Mouse (Mus musculus): ENCODE measurements around the gene Gm45713. TPM values are rescaled to one million over a fixed set of nuclear protein-coding genes. Genes with fewer than 3 reads are reported as not detected.
A peak's percentile ranks its signal among the peaks of the same experiment; 100 is the strongest.
"Not testable (repeated sequence)": the region's sequence is repeated elsewhere in the genome, so short reads cannot be mapped to it uniquely, and the experiment has no call there.

Gm45713 gene
- polyA plus RNA-seq, 1 experiment from 2014 or later = 0.13 TPM

DNA sequence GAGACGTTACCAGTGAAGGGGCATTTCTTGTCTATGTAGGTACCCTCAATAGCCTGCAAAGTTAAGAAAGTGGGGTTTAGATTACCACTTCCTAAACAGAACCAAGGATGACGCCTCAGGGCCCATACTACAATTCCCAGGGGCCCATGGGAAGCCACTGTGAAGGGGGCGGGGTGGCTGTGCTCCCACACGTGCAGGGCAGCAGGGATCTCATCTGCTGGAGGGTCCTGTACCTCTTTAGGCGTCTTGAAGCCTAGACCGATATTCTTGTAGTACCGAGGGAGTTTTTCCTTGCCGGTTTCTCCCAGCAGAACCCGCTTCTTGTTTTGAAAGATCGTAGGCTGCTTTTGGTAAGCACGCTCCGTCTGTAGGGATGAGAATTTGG, 12.9 kb downstream of the Gm45713 start:
- peaks cover 55% of the 10 kb centered on the region for H3K4me1 ChIP-seq (replicated peaks)
- WGBS = 26% methylated on average over 12 of the region's 12 CpGs

DNA sequence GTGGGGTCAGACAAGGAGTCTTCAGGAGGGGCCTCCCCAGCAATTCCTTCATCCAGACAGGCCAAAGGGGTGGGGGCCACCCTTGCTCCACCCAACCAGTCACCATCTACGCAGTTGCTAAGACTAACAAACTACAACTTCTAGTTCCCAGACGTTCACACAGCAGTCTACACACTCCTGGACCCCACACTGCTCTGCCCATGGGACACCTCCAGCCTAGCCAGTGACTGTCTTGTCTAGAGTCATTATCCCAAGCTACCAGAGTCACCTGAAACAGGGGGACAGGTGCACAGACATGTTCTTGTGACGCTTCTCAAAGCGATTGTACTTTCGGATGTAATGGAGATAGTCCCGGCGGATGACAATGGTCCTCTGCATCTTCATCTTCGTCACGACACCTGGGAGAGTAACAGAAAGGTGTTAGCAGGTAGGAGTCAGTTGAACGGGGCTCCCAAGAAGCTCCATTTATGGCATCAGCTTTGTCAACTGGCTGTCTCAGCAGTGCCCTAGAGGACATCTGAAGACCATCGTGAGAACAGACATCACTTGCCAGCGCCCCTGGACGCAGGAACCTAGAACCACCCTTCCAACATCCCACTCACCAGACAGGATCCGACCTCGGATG, 13.4 kb downstream of the Gm45713 start:
- WGBS = 88% methylated on average over 15 of the region's 15 CpGs
- Histone ChIP-seq H3K27ac (peak overlapping the region; percentile 99), H3K4me1 (replicated peaks) (peaks cover 60% of the 10 kb centered on the region), H3K27me3 (ENCODE audit: insufficient read depth, poor library complexity, severe bottlenecking) (no peaks in the 10 kb centered on the region), H3K36me3 (peaks cover 86% of the 10 kb centered on the region), H3K4me3 (peak overlapping the region; percentile 90), H3K9me3 (no peaks in the 10 kb centered on the region)
- DNase-seq (ENCODE audit: low spot score) = no peak

More for the DNA sequence above, 12.9 kb downstream of the Gm45713 start:
- Histone ChIP-seq H3K27ac (peak overlapping the region; percentile 99), H3K27me3 (ENCODE audit: insufficient read depth, poor library complexity, severe bottlenecking) (no peaks in the 10 kb centered on the region), H3K9me3 (no peaks in the 10 kb centered on the region), H3K36me3 (peaks cover 84% of the 10 kb centered on the region), H3K4me3 (peak overlapping the region; percentile 90)
- DNase-seq (ENCODE audit: low spot score) = no peak

DNA sequence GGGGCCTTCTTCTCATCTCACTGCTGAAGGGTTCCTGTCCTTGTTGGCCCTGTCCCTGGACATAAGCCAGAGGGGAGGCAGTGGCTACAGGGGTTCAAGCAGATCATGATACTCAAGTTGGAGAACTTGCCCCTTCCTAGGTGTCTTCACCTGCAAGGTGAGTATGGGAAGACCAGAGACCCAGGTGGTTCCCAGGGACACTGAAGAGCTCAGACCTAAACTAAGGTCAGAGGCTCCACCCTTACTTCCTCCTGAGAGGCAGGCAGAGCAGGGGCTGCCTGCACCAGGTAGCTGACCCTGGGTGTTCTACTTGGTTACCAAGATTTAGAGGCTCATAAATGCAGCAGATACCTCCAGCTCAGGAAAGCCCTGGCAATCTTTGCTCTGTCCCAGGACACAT, 14.1 kb downstream of the Gm45713 start:
- no peaks in the 10 kb centered on the region for H3K27me3 ChIP-seq (ENCODE audit: insufficient read depth, poor library complexity, severe bottlenecking)
- DNase-seq (ENCODE audit: low spot score) = no peak
- peak overlapping the region; percentile 18; the same call in 1 of the 2 replicates for H3K27ac ChIP-seq
- peaks cover 56% of the 10 kb centered on the region for H3K4me1 ChIP-seq (replicated peaks)
- no peaks in the 10 kb centered on the region for H3K9me3 ChIP-seq
- peaks cover 80% of the 10 kb centered on the region for H3K36me3 ChIP-seq
- H3K4me3 ChIP-seq = 0 out of 2 replicates have a peak overlapping the region, but pooled peaks have one; percentile 16

DNA sequence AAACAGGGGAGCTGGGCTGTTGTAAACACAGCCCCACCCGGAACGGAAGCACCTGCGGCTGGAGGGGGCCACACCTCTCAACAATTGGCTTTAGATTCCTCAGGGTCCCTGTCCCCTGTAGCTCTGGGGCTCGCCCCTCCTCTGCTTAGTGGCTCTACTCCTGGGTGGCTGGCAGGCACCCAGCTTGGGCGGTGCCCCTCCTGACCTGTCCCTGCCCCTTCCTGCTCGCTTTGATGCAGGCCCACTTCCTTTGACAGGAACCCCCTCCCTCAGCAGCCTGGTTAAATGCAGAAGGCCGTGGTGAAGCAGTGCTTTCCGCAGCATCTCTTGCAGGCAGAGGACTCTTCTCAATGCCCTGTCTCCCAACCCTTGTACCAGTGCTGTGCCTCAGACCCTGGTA, 14.6 kb downstream of the Gm45713 start:
- WGBS = 85% methylated on average over 8 of the region's 8 CpGs

DNA sequence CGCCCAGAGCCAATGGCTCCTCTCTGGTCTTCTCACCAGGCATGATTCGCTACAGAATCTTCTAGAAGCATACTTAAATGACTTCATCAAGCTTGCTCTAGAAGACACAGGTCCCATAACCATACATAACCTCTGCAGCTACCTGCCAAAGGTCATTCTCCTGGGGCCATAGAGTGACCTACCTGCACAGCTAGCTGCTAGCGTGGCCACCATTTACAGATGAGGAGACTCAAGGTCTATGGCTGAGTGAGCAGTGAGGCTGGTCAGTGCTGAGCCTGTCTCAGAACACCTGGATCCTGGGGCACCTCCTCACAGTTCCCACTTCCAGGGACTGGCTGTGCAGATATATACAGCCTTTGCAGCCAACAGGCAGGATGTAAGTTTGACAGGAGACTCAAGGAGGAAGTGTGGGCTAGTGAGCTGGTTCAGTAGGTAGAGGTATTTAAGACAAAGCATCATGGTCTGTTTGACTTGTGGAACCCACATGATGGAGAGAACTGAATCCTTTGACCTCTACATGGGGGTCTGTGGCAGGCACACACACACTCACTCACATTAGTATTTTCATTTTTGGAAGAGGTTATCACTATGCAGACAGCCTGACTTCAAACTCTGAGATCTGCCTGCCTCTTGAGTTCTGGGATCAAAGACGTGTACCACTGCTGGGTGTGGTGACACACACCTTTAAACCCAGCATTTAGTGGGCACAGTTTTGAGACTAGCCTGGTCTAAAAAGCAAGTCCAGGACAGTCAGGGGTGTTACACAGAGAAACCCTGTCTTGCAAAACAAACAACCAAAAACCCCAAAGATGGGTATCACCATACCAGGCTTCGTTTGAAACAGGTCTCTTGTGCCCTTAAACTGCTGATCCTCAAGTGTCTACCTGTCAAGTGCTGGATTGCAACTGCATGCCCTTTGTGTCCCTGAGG, 16.0 kb downstream of the Gm45713 start:
- DNase-seq (ENCODE audit: low spot score) = no peak
- Histone ChIP-seq H3K9me3 (no peaks in the 10 kb centered on the region), H3K27me3 (ENCODE audit: insufficient read depth, poor library complexity, severe bottlenecking) (no peaks in the 10 kb centered on the region), H3K4me1 (replicated peaks) (peaks cover 39% of the 10 kb centered on the region), H3K36me3 (peaks cover 61% of the 10 kb centered on the region), H3K27ac (no peak overlapping the region), H3K4me3 (no peak overlapping the region)
- WGBS = 84% methylated on average over 5 of the region's 5 CpGs

More for the DNA sequence above, 14.6 kb downstream of the Gm45713 start:
- H3K27ac ChIP-seq = peak overlapping the region; percentile 37; the same call in 1 of the 2 replicates
- peak overlapping the region; percentile 16; the same call in 1 of the 2 replicates for H3K4me3 ChIP-seq
- H3K27me3 ChIP-seq (ENCODE audit: insufficient read depth, poor library complexity, severe bottlenecking) = no peaks in the 10 kb centered on the region
- no peaks in the 10 kb centered on the region for H3K9me3 ChIP-seq
- peaks cover 50% of the 10 kb centered on the region for H3K4me1 ChIP-seq (replicated peaks)
- H3K36me3 ChIP-seq = peaks cover 75% of the 10 kb centered on the region
- DNase-seq (ENCODE audit: low spot score) = no peak

DNA sequence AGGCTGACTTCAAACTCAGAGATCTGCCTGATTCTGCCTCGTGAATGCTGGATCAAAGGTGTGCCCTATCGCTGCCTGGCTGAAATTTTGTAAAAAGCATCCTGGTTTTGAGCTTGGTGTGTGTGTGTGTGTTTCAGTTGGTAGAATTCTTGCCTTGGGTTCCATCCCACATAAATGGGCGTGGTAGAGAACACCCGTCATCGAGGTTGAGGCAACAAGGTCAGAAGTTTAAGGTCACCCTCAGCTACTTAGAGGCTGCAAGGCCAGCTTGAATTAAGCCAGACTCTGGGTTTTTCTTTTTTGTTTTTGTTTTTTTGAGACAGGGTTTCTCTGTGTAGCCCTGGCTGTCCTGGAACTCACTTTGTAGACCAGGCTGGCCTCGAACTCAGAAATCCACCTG, 17.7 kb downstream of the Gm45713 start:
- Histone ChIP-seq H3K4me1 (replicated peaks) (peaks cover 32% of the 10 kb centered on the region), H3K4me3 (no peak overlapping the region), H3K36me3 (peaks cover 59% of the 10 kb centered on the region), H3K9me3 (no peaks in the 10 kb centered on the region), H3K27me3 (ENCODE audit: insufficient read depth, poor library complexity, severe bottlenecking) (no peaks in the 10 kb centered on the region), H3K27ac (no peak overlapping the region)
- 90% methylated on average over 6 of the region's 6 CpGs for WGBS
- DNase-seq (ENCODE audit: low spot score) = no peak

DNA sequence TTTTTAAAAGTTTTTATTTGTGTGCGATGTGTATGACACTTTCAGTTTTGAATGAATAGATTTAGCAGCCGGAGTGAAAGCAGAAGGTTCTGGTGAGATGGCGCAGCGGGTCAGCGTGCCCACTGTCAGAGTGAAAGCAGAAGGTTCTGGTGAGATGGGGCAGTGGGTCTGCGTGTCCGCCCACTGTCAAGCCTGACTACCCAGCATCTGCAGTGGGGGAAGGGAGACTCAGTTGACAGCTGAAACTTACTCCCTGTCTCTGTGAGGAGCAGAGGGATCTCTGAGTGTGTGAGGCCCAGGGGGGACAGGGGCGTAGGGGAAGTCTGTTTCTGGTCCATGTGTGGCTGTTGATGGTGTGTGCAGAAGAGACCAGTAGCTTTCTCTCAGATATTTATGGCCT, 18.5 kb downstream of the Gm45713 start:
- Histone ChIP-seq H3K27ac (no peak overlapping the region), H3K27me3 (ENCODE audit: insufficient read depth, poor library complexity, severe bottlenecking) (no peaks in the 10 kb centered on the region), H3K4me3 (no peak overlapping the region), H3K4me1 (replicated peaks) (peaks cover 24% of the 10 kb centered on the region), H3K36me3 (peaks cover 51% of the 10 kb centered on the region), H3K9me3 (no peaks in the 10 kb centered on the region)
- no peak for DNase-seq (ENCODE audit: low spot score)
- WGBS = 75% methylated on average over 8 of the region's 8 CpGs

DNA sequence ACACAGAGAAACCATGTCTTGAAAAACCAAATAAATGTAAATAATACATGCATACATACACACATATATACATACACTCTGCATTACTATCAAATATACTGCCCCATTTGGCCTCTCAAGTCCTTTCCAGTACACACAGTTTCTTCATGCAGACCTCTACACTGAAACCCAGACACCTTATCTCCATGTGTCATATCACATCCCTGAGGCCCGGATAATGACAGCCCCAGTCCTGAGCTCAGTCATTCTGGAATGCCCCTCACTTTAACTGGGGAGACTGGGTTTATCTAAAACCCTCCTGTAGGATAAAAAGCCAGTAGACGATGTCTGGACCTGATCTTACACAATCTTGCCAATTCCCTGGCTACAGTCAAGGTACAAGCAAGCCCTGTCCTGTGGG, 22.6 kb downstream of the Gm45713 start:
- H3K36me3 ChIP-seq = peaks cover 10% of the 10 kb centered on the region
- 0 out of 2 replicates have a peak, but pooled peaks cover 10% of the 10 kb centered on the region for H3K4me1 ChIP-seq (replicated peaks)
- H3K9me3 ChIP-seq = no peaks in the 10 kb centered on the region
- no peak overlapping the region for H3K4me3 ChIP-seq
- no peaks in the 10 kb centered on the region for H3K27me3 ChIP-seq (ENCODE audit: insufficient read depth, poor library complexity, severe bottlenecking)
- no peak for DNase-seq (ENCODE audit: low spot score)
- H3K27ac ChIP-seq = no peak overlapping the region
- 83% methylated on average over 2 of the region's 2 CpGs for WGBS

DNA sequence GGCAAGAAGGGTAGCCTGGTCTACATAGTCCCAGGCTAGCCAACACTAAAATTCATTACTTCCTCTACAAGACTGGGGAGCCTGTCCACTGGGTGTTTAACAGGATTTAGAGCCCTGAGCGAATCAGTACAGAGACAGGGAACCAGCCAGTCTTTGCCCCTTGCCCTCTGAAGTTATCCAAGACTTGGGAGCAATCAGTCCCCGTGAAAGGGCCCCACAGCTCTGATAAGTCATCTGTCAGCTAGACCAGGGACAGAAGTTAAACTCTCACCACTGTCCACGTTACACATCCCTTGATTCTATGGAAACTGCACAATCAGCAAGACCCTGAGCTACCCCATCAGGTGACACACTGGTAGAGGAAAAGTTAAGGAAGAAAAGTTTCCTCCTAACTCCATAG, 23.5 kb downstream of the Gm45713 start:
- H3K9me3 ChIP-seq = no peaks in the 10 kb centered on the region
- no peaks in the 10 kb centered on the region for H3K27me3 ChIP-seq (ENCODE audit: insufficient read depth, poor library complexity, severe bottlenecking)
- WGBS = 73% methylated on average over 3 of the region's 3 CpGs
- no peak for DNase-seq (ENCODE audit: low spot score)
- no peak overlapping the region for H3K27ac ChIP-seq
- H3K4me1 ChIP-seq (replicated peaks) = 0 out of 2 replicates have a peak, but pooled peaks cover 3% of the 10 kb centered on the region
- H3K4me3 ChIP-seq = no peak overlapping the region
- peaks cover under 1% of the 10 kb centered on the region; the same call in 1 of the 2 replicates for H3K36me3 ChIP-seq

DNA sequence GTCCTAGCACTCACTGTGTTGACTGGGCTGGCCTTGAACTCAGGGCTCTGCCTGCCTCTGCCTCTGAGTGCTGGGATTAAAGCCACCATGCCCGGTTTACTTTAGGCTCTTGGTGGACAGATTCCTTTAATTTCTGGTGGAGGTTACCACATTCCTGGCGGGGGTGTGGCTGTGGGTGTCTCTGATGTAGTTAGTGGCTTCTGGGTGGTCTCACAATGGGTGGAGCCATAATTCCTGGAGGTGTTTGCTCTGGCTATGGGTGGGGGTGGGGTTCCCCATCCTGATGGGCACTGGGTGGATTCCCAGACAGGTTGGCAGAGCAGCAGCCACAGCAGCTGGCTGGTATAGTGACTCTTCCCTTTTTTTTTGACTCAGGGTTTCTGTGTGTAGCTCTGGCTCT, 24.1 kb downstream of the Gm45713 start:
- no peaks in the 10 kb centered on the region for H3K36me3 ChIP-seq
- H3K27me3 ChIP-seq (ENCODE audit: insufficient read depth, poor library complexity, severe bottlenecking) = no peaks in the 10 kb centered on the region
- WGBS = 73% methylated on average over 2 of the region's 2 CpGs
- H3K4me1 ChIP-seq (replicated peaks) = peaks cover 7% of the 10 kb centered on the region
- no peaks in the 10 kb centered on the region for H3K9me3 ChIP-seq
- DNase-seq (ENCODE audit: low spot score) = no peak
- H3K27ac ChIP-seq = no peak overlapping the region
- H3K4me3 ChIP-seq = no peak overlapping the region

DNA sequence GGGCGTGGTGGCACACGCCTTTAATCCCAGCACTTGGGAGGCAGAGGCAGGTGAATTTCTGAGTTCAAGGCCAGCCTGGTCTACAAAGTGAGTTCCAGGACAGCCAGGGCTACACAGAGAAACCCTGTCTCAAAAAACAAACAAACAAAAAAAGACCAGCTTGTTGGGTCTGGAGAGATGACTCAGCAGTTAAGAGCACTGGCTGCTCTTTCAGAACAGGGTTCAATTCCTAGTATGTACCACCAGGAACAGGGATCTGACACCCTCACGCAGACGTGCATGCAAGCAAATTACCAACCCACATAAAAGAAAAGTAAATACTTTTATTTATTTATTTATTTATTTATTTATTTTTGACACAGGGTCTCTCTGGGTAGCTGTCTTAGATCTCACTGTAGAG, 25.9 kb downstream of the Gm45713 start:
- not testable (repeated sequence) for H3K27me3 ChIP-seq (ENCODE audit: insufficient read depth, poor library complexity, severe bottlenecking); H3K27ac ChIP-seq; H3K36me3 ChIP-seq; H3K4me3 ChIP-seq; DNase-seq (ENCODE audit: low spot score); H3K9me3 ChIP-seq
- peaks cover 20% of the 10 kb centered on the region for H3K4me1 ChIP-seq (replicated peaks)
- WGBS = 89% methylated on average over 4 of the region's 4 CpGs

DNA sequence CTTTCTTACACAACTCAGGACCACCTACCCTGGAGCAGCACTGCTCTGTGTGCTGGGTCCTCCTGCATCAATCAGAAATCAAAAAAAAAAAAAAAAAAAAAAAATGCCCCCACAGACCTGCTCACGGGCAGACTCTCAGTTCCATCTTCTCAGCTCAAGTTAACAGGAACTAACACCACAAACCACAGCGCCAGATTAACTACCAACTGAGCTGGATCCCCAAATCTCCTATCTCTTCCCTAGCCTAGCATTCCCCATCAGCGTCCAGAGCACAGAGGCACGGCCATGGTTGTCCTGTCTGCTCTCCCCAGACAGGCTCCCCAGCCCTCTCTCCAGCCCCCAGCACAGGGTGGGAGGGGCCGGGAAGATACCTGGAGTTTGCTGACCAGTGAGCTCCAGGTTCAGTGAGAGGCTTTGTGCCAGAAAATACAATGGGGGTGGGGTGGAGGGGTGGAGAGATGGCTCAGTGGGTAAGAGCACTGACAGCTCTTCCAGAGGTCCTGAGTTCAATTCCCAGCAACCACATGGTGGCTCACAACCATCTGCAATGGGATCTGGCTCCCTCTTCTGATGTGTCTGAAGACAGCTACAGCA, 28.9 kb downstream of the Gm45713 start:
- WGBS = 48% methylated on average over 5 of the region's 5 CpGs

DNA sequence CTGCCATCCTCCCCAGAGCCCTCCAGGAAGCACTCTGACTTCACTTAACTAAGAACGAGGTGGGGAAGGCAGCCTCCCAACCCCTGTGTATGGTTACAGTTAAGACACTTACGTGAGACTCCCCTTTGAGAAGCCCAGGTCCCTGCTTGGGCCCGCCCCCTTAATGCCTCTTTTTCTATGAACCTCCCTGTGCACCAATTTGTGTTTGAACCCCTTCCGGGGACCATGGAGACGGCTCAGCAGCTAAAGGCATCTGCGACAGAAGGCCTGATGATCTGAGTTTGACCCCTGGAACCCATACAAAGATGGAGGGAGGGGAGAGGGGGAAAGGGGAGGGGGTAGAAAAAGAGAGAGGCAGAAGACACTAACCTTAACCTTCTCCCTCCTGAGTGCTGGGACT, 29.6 kb downstream of the Gm45713 start:
- H3K4me3 ChIP-seq = 0 out of 2 replicates have a peak overlapping the region, but pooled peaks have one; percentile 4
- H3K27ac ChIP-seq = peak overlapping the region; percentile 62
- no peaks in the 10 kb centered on the region for H3K36me3 ChIP-seq
- no peaks in the 10 kb centered on the region for H3K27me3 ChIP-seq (ENCODE audit: insufficient read depth, poor library complexity, severe bottlenecking)
- peaks cover 37% of the 10 kb centered on the region for H3K4me1 ChIP-seq (replicated peaks)
- DNase-seq (ENCODE audit: low spot score) = peak; percentile 59
- H3K9me3 ChIP-seq = no peaks in the 10 kb centered on the region
- 28% methylated on average over 6 of the region's 6 CpGs for WGBS

More for the DNA sequence above, 28.9 kb downstream of the Gm45713 start:
- H3K9me3 ChIP-seq = no peaks in the 10 kb centered on the region
- H3K4me3 ChIP-seq = no peak overlapping the region
- no peak for DNase-seq (ENCODE audit: low spot score)
- peak overlapping the region; percentile 62 for H3K27ac ChIP-seq
- H3K4me1 ChIP-seq (replicated peaks) = peaks cover 37% of the 10 kb centered on the region
- H3K36me3 ChIP-seq = no peaks in the 10 kb centered on the region
- no peaks in the 10 kb centered on the region for H3K27me3 ChIP-seq (ENCODE audit: insufficient read depth, poor library complexity, severe bottlenecking)

Measured in hindbrain, embryonic 10.5 days (tissue).